Mouse (Mus musculus) cerebellum, adult 2 months (tissue): ENCODE measurements around the gene Cab39l.

Source experiments
- CTCF ChIP-seq: fragments of 200-500 bp; IDR thresholded peaks from 2 replicates; pipeline ENCODE4 v1.5.1; 2011; ENCODE audit warnings: low read depth, mild to moderate bottlenecking, control low read depth, low read length, moderate library complexity, borderline replicate concordance; ENCODE audit not compliant: insufficient read depth
- POLR2A ChIP-seq: fragments of 200-500 bp; IDR thresholded peaks from 2 replicates; pipeline ENCODE4 v1.6.1; 2011; ENCODE audit warnings: low read length, control low read depth, borderline replicate concordance; ENCODE audit not compliant: insufficient read depth

GRCm38 (mm10) chr14:59605671-59606353, 165.0 kb downstream of the Cab39l start:
- no peak for TF ChIP-seq POLR2A
- peak; percentile 72 for TF ChIP-seq CTCF
